Mouse (Mus musculus) layer of hippocampus, postnatal 14 days (tissue): Measurements from ENCODE around the gene Trio. TPM values are rescaled to one million over a fixed set of nuclear protein-coding genes. Genes with fewer than 3 reads are reported as not detected.
A peak's percentile ranks its signal among the peaks of the same experiment; 100 is the strongest.

Experiments
- DNase-seq, 2 experiments: peaks; one replicate each; pipeline ENCODE4 v3.0.0; 2021 to 2022; ENCODE audit warnings: low spot score in 2 of 2, mixed read lengths in 1 of 2
- total RNA-seq, 2 experiments: library from RNA; stranded (reverse); gene quantifications; 2 replicates each; pipeline ENCODE4 v1.2.3; 2021

Trio gene
- total RNA-seq, 2 experiments from 2014 or later: 254 to 260 TPM

DNA sequence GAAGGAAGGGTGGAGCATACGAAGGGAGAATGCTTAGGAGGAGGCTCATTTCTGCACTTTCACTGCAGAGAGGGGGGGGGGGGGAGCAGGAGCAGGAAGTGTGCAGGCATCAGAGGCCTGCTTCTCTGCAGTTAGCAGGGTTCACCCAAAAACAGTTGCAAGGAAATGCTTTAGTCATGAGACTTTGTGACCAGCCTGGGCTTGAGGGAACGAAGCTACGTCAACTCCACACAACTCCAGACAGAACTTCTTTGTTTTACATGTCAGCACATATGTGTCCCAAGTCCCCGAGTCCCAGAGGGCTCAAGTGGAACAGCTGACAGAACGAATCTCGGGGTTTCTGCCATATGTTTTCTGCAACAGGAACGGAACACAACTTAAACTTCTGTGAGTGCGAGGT, 99.8 kb downstream of the Trio start:
- DNase-seq: no peak

DNA sequence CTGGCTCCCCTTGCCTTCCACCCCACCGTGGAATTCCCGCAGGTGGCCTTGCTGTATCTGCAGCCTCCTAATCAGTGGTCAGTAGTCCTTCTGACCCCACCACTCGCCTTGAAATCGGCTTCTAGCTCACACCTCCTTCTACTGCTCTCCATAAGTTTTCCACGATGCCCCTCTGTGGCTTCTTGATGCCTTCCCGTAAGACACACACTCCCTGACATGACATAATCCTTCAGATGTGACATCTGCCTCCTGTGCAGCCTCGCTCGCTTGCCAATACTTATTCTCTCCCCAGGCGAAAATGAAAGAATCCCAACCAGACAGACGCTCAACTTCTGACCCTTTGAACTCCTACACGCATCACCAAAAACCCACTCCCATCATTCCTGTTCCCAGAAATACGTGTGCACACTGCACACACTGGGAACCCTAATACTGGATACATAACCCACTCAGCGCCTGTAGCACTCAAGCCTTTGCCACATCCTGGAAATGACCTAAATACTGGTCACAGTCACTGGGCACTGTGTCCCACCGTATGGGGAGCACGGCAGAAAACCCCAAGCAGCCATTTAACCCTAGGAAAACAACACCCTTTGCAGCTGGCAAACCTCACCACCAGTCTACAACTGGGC, 100.5 kb downstream of the Trio start:
- no peak for DNase-seq

GRCm38 (mm10) chr15:27923987-27924341, 101.7 kb downstream of the Trio start:
- DNase-seq: no peak

DNA sequence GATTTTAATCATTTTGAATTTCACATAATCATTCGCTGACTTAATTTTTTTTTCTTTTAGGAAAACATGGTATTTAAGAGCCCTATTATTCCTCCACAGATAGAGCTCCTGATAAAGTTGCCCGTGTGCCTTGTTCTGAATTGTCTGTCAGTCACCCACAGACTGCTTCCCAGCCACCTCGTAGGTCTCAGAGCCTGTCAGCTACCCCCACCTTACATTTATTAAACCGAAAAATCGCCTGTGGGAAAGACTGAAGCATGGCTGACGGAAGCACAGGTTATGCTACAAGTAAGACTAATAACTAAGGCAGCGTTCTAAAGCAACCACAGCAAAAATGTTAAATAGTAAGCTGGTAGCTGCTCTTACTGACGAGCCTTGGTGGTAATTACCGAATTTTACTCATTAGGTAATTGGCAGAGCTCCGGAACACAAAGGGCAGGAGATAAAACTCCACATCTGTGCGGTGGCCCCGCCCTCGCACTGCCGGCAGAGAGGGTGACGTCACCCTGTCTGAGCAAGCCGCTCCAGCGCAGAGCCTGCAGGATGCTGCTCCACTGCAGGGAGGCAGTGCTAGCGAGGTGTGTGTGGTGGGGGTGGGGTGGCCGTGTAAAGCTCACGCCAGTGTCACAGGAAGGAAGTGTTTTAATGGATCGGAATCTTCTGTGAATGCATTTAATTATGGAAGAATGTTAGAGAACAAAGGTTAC, 102.2 kb downstream of the Trio start:
- DNase-seq: peak; percentile 67 to 69

- DNase-seq: no peak
Measured at GRCm38 (mm10) chr15:27920751-27921150, 104.9 kb downstream of the Trio start.

DNA sequence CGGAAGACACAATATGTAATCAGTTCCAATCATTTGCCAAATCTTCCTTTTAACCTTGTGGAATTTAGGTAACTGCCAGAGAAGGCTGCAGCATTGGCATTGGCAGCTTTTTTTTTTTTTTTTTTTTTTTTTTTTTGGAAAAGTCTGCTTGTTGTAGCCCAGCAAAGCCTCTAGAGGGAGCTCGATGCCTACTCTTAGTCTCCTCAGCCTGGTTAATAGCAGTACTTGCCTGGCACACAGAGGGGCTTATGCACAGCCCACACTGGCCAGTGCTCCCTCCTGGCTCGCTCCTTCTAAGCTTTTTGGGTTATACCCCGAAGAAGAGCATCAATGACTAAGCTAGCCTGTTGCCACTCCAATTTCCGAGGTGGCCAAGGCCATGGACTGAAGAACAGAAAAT, 106.1 kb downstream of the Trio start:
- DNase-seq: peak in 1 of 2 experiments; percentile 72

DNA sequence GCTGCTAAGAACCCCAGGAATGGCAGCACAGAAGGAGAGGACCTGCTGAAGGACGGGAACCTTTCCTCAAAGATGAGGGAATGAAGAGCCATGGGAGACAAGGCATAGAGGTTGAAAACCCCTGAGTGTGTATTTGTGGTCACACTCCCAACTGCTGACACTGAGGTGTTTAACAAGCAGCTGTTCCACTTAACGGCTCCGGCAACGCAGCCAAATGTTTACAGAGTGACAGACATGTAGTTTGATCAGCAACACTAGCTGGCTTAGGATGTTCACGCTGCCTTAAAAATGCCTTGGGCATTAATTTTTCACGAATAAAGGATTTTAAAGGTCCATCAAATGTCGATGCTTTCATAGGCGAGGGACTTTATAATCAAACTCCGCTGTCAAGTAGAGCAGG, 106.8 kb downstream of the Trio start:
- no peak for DNase-seq

DNA sequence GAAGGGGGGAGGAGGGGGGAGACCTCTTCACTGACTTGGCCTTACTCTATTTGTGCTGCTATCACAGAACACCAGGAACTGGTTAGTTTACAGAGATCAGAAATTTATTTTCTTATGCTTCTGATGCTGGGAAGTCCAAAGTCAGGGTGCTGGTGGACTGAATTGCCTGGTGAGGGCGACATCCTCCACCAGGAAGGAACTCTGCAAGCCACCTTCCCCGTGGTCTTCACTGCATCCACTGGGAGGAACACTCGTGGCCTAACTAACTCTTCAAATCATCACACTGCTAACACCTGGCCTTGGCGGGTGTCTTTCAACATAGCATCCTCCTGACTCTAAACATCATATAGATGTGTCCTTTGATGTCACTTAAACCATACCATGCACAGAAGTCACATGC, 109.4 kb downstream of the Trio start:
- DNase-seq: no peak

- no peak for DNase-seq
Measured at GRCm38 (mm10) chr15:27913013-27913412, 112.6 kb downstream of the Trio start.

GRCm38 (mm10) chr15:27911196-27911595, 114.5 kb downstream of the Trio start:
- DNase-seq: no peak

DNA sequence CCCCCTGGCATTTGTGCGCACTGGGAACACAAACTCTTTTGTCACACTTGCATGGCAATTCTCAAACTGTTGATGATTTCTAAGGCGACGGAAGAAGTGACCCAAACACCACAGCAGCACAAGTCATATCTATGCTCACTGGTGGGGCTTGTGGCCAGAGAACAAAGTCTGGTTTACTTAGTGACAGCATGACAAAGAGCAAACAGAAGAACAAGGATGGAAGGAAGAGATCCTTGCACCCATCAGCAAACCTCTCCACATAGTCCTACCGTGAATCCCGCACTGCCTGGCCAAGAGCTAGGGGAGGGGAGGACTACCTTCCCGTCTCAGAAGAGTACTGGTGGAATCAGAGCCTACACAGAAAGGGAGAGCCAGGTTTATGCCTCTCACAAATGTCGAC, 115.5 kb downstream of the Trio start:
- no peak for DNase-seq

- DNase-seq: no peak
Measured at GRCm38 (mm10) chr15:27907649-27908048, 118.0 kb downstream of the Trio start.

GRCm38 (mm10) chr15:27906409-27906808, 119.2 kb downstream of the Trio start:
- no peak for DNase-seq

GRCm38 (mm10) chr15:27905341-27905740, 120.3 kb downstream of the Trio start:
- peak; percentile 49 to 58 for DNase-seq

DNA sequence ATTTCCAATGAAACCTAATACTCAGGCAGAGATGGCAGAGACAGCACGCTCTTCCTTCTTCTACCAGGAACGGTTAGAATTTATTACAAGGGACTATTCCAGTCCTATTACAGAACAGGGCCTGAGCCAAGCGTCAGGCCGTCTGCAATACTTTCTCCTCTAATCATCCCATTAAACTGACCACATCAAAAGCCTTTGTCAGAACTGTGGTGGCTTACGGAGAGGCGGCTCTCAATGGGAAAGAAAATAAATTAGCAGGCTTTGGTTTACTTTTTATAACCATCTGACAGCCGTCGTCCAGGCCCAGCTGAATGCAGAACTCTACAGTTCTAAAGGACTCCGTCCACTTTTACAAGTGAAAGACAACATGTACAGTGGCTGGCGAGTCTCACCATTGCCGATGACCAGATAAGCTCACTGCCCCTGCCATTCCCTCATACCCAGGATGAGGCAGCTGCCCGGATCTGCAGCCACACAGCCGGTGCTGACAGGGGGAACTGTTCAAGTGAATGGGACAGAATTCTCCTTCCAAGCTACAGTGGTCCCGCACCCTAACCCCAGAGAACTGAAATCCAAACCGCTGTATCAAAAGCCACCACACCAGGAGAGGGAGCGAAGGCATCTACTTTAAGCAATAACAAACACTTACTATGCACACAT, 121.2 kb downstream of the Trio start:
- no peak for DNase-seq

DNA sequence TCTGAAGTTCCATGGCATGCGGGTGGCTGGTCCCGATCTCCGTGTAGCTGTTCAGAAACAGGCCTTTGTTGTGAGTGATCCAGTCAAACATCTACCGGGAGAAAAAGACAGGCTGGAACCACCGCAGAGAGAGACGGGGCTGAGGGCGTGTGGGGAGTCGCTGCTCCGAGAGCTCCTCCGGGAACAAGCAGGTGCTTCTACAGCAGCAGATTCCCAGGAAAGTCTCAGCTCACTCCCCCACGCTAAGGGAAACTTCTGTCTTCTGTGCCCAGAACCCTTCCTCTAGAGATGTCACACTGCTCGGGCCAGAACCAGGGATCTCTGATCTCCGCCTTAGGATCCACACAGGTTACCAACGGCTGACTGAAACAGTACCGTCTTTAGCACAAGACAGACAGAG, 124.4 kb downstream of the Trio start:
- no peak for DNase-seq

- no peak for DNase-seq
Measured at GRCm38 (mm10) chr15:27898795-27899406, 126.7 kb downstream of the Trio start.

- DNase-seq: no peak
Measured at GRCm38 (mm10) chr15:27894112-27894511, 131.5 kb downstream of the Trio start.

DNA sequence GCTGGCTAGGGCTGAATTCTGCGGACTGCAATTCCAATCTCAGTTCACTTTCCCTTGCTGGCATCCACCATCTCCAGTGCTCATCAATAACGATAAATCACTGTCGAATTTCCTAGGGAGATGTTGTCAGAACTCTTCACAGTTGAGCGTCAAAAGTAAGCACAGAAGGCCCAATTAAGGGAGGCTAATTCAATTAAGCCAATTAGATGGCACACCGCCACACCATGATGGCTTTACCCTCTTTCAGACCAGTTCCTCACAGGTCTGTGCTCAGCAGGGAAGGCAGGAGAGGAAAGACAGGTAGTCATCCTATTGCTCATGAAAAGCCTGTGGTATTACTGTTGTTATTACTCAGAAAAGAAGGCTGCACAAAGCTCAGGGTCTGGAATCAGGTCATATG, 133.6 kb downstream of the Trio start:
- no peak for DNase-seq

DNA sequence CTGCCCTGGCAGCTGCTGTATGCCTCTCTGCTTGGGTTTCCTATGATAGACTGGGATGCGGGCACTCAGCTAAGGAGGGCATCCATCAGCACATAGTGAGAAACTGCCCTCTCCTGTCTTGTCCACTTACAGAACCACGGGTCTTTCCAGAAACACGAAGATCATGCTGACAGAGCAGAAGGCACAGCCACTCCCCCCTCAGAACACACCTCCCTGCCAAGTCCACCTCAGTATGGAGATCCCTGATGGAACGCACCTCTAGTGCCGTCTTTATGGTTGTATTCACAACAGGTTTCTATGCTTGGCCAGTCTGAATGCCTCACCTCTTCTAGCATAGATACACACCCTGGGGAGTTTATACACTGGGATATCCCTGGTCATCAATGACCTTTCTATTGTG, 135.0 kb downstream of the Trio start:
- no peak for DNase-seq

DNA sequence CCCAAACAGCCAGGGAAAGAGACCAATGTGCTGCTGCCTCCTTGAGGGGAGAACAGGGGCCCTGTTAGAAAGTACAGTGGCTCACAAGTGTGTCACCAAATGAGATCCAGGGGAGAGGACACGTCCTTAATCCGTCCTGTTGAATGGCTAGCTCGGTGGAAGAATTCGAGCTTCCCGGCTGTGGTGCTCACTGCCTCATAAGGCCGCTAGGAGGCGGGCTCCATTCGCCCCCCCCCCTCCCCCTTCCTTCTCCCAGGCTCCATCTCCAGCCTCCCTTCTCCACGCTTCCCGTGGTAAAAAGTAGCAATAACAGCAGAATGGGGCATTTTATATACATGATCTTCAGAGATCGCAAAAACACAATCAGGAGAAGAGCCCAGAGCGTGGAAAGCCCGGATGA, 137.5 kb downstream of the Trio start:
- no peak for DNase-seq

DNA sequence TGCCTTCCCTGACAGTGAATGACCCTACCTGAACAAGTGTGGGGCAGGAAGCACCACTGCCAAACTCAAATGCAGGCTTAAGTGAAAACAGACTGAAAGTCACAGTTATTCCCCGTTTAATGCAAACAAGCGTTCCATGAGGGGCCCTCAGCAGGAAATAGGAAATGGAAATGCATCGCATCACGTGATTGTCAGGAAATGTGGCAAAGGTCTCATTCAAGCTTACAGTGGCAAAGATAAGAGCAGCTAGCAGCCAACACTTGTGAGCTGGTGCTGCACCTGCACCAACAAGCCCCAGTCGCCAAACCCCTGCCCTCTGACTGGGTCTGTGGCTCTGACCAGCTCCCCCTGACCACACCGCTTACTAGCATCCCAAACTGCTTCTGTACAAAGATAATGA, 138.7 kb downstream of the Trio start:
- DNase-seq: no peak
